8 mouse cellular contexts compared by ENCODE assay signal in the genomic region with DNA sequence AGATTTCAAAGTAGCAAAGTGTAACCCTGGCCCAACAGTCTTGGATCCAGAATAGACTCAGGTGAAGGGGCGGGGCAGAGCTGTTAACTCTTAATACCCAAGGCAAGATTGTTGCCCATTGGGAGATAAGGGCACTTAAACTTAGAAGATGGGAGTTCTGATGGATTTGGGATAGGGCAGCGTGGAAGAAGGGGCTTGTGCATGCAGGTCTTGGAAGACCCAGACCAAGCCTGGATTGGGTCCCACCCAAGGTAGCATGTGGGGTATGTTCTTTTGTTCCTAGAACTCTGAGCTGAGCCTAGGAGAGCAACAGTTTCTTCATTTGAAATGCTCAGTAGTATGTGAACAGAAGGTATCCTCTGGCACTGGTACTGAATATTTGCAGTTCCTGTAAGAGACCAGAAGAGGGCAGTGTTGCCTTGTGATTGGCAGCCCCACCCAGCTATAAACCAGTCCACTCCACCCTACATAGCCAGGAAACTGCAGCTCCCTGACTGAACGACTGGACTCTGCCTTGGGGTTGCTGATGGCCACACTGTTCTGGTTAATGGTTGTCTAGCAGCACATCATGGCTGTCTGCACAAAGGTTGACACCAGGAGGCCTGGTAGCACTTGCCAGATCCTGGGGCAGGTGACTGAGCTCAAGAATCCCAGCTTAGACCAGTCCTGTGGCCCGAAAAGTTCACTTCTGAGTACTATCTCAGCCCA. TPM values are rescaled to one million over a fixed set of nuclear protein-coding genes. Genes with fewer than 3 reads are reported as not detected.
A peak's percentile ranks its signal among the peaks of the same experiment; 100 is the strongest.
DNase-seq lines count a peak whose midpoint lies in the region; ATAC-seq and TF ChIP-seq lines count a peak whose summit lies in the region.

No protein-coding gene starts in this region.

- no peaks in the 10 kb centered on the region for H3K9me3 ChIP-seq in limb, embryonic 12.5 days
- no peaks in the 10 kb centered on the region for H3K9me3 ChIP-seq in midbrain, postnatal 0 days (ENCODE audit: low read length)

- 42% methylated on average over 4 of the region's 4 CpGs for WGBS in kidney, adult 2 months
- WGBS in limb, embryonic 12.5 days = 63% methylated on average over 4 of the region's 4 CpGs
- 67% methylated on average over 4 of the region's 4 CpGs for WGBS in midbrain, postnatal 0 days

- DNase-seq in CD4-positive helper T cell, adult 2 months (ENCODE audit: low read depth, low spot score) = peak; percentile 81
- DNase-seq in adipocyte (ENCODE audit: low spot score) = peak; percentile 95
- peak; percentile 93 for DNase-seq in embryo, embryonic 10 days (ENCODE audit: low spot score)
- peak; percentile 61 for DNase-seq in gastrocnemius, postnatal 25 days
- peak; percentile 96 for DNase-seq in kidney, adult 2 months
- DNase-seq in midbrain, postnatal 0 days (ENCODE audit: low spot score) = peak; percentile 90
- DNase-seq in testis, postnatal 10 days (ENCODE audit: low spot score) = peak; percentile 62

- H3K9ac ChIP-seq in limb, embryonic 12.5 days (replicated peaks) = peak overlapping the region; percentile 27; the same call in 1 of the 2 replicates
- H3K9ac ChIP-seq in midbrain, postnatal 0 days (replicated peaks; ENCODE audit: low read length, poor library complexity, severe bottlenecking) = no peak overlapping the region

- H3K27me3 ChIP-seq in kidney, adult 2 months (replicated peaks; ENCODE audit: control insufficient read depth, insufficient read depth, low read length) = no peaks in the 10 kb centered on the region
- H3K27me3 ChIP-seq in limb, embryonic 12.5 days = no peaks in the 10 kb centered on the region
- no peaks in the 10 kb centered on the region for H3K27me3 ChIP-seq in midbrain, postnatal 0 days (ENCODE audit: insufficient read depth, low read length)

- H3K4me1 ChIP-seq in kidney, adult 2 months (ENCODE audit: control insufficient read depth, insufficient read depth, low read length) = peaks cover 24% of the 10 kb centered on the region
- peaks cover 52% of the 10 kb centered on the region for H3K4me1 ChIP-seq in limb, embryonic 12.5 days (replicated peaks)
- peaks cover 21% of the 10 kb centered on the region for H3K4me1 ChIP-seq in midbrain, postnatal 0 days (ENCODE audit: insufficient read depth, low read length)

- TF ChIP-seq CTCF in kidney, adult 2 months (conservative IDR thresholded peaks at IDR 0.05; ENCODE audit: insufficient read depth, insufficient read length, low read depth, low read length) = peak; percentile 97
- TF ChIP-seq CTCF in midbrain, postnatal 0 days (IDR thresholded peaks at IDR 0.05) = peak; percentile 92

- TF ChIP-seq POLR2A in kidney, adult 2 months (IDR thresholded peaks at IDR 0.05; ENCODE audit: low read depth, low read length) = peak; percentile 51

- H3K27ac ChIP-seq in kidney, adult 2 months (ENCODE audit: insufficient read depth, low read depth, low read length) = peak overlapping the region; percentile 88
- 0 out of 2 replicates have a peak overlapping the region, but pooled peaks have one; percentile 41 for H3K27ac ChIP-seq in limb, embryonic 12.5 days
- H3K27ac ChIP-seq in midbrain, postnatal 0 days (ENCODE audit: low read depth, low read length) = no peak overlapping the region

- H3K4me3 ChIP-seq in kidney, adult 2 months (ENCODE audit: insufficient read depth, low read depth, low read length) = no peak overlapping the region
- no peak overlapping the region for H3K4me3 ChIP-seq in limb, embryonic 12.5 days (replicated peaks)
- no peak overlapping the region for H3K4me3 ChIP-seq in midbrain, postnatal 0 days (ENCODE audit: low read depth, low read length)

- ATAC-seq in limb, embryonic 12.5 days (ENCODE audit: insufficient number of reproducible peaks, insufficient read depth, low FRiP score, low TSS enrichment, low read depth) = no peak; the same call in 1 of the 2 replicates
- ATAC-seq in midbrain, postnatal 0 days (ENCODE audit: low FRiP score) = no peak

- no peaks in the 10 kb centered on the region for H3K36me3 ChIP-seq in kidney, adult 2 months (ENCODE audit: control insufficient read depth, insufficient read depth, low read length)
- H3K36me3 ChIP-seq in limb, embryonic 12.5 days = peaks cover 47% of the 10 kb centered on the region
- H3K36me3 ChIP-seq in midbrain, postnatal 0 days (ENCODE audit: insufficient read depth, low read length) = peaks cover 21% of the 10 kb centered on the region

- H3K4me2 ChIP-seq in limb, embryonic 12.5 days = no peak overlapping the region
- H3K4me2 ChIP-seq in midbrain, postnatal 0 days (ENCODE audit: low read depth, low read length, poor library complexity, severe bottlenecking) = no peak overlapping the region

RNA-seq across cellular contexts. Expression of gene Slc25a10, which starts 2.4 kb away (rescaled TPM):
- total RNA-seq in gastrocnemius, postnatal 25 days (2021) = 1 to 10 TPM; 3.2 to 8.7 TPM
- 751 and 939 TPM in 2 replicates for polyA plus RNA-seq in kidney, adult 2 months (2012; rRNA removed)
- 54.6 and 59.8 TPM in 2 replicates for polyA plus RNA-seq in limb, embryonic 12.5 days (2016; fragmentation: Nextera tagmentation; extraction: Ambion mirVana)
- 28.4 and 30.1 TPM in 2 replicates for total RNA-seq in midbrain, postnatal 0 days (2014; rRNA removed)
- 19.8 and 21.4 TPM in 2 replicates for polyA plus RNA-seq in midbrain, postnatal 0 days (2015; fragmentation: Nextera tagmentation; extraction: Ambion mirVana)

RNA-seq across cellular contexts. Expression of gene Mrpl12, which starts 4.8 kb away (rescaled TPM):
- total RNA-seq in gastrocnemius, postnatal 25 days (2021) = 100 to 1,000 TPM; 156 to 166 TPM
- 282 and 300 TPM in 2 replicates for polyA plus RNA-seq in kidney, adult 2 months (2012; rRNA removed)
- polyA plus RNA-seq in limb, embryonic 12.5 days (2016; fragmentation: Nextera tagmentation; extraction: Ambion mirVana) = 135 and 139 TPM in 2 replicates
- 39.2 and 42.7 TPM in 2 replicates for total RNA-seq in midbrain, postnatal 0 days (2014; rRNA removed)
- polyA plus RNA-seq in midbrain, postnatal 0 days (2015; fragmentation: Nextera tagmentation; extraction: Ambion mirVana) = 147 TPM in 2 replicates

RNA-seq across cellular contexts. Expression of gene Arl16, which starts 21.8 kb away (rescaled TPM):
- total RNA-seq in gastrocnemius, postnatal 25 days (2021) = 1 to 10 TPM; 5.2 to 9.1 TPM
- polyA plus RNA-seq in kidney, adult 2 months (2012; rRNA removed) = 21.1 and 23.8 TPM in 2 replicates
- 58.5 and 58.9 TPM in 2 replicates for polyA plus RNA-seq in limb, embryonic 12.5 days (2016; fragmentation: Nextera tagmentation; extraction: Ambion mirVana)
- 62.8 and 72.6 TPM in 2 replicates for total RNA-seq in midbrain, postnatal 0 days (2014; rRNA removed)
- 65.7 and 73.0 TPM in 2 replicates for polyA plus RNA-seq in midbrain, postnatal 0 days (2015; fragmentation: Nextera tagmentation; extraction: Ambion mirVana)

RNA-seq across cellular contexts. Expression of gene Ccdc137, which starts 31.3 kb away (rescaled TPM):
- 1 to 10 TPM; 5.8 to 7.6 TPM for total RNA-seq in gastrocnemius, postnatal 25 days (2021)
- polyA plus RNA-seq in kidney, adult 2 months (2012; rRNA removed) = 14.8 and 15.1 TPM in 2 replicates
- polyA plus RNA-seq in limb, embryonic 12.5 days (2016; fragmentation: Nextera tagmentation; extraction: Ambion mirVana) = 47.8 and 52.4 TPM in 2 replicates
- total RNA-seq in midbrain, postnatal 0 days (2014; rRNA removed) = 14.8 and 18.2 TPM in 2 replicates
- 17.0 and 19.8 TPM in 2 replicates for polyA plus RNA-seq in midbrain, postnatal 0 days (2015; fragmentation: Nextera tagmentation; extraction: Ambion mirVana)

RNA-seq across cellular contexts. Expression of gene Oxld1, which starts 31.3 kb away (rescaled TPM):
- total RNA-seq in gastrocnemius, postnatal 25 days (2021) = 10 to 100 TPM; 23.3 to 25.0 TPM
- 48.6 and 49.3 TPM in 2 replicates for polyA plus RNA-seq in kidney, adult 2 months (2012; rRNA removed)
- polyA plus RNA-seq in limb, embryonic 12.5 days (2016; fragmentation: Nextera tagmentation; extraction: Ambion mirVana) = 10.4 and 13.2 TPM in 2 replicates
- 7.9 and 9.7 TPM in 2 replicates for total RNA-seq in midbrain, postnatal 0 days (2014; rRNA removed)
- 11.4 and 11.5 TPM in 2 replicates for polyA plus RNA-seq in midbrain, postnatal 0 days (2015; fragmentation: Nextera tagmentation; extraction: Ambion mirVana)

Comparison
In these comparisons a context has a peak if more than half of its experiments do, and no peak if none do; other contexts are left out.
1. RNA of gene Slc25a10, which starts 2.4 kb away (polyA plus RNA-seq): 751 to 939 TPM in kidney, adult 2 months; 54.6 to 59.8 TPM in limb, embryonic 12.5 days and 19.8 to 21.4 TPM in midbrain, postnatal 0 days; every median in the first group is over 10 times any median in the second.
2. Peak in every context shown above with its lines, with median percentiles within 50 percentile points of each other: DNase-seq.